Mouse (Mus musculus): ENCODE measurements around the gene Gm5741.

GRCm38 (mm10) chr8:85036718-85037365 is 30.9 kb downstream of the Gm5741 start, which contains the start of gene Tnpo2:
- TF ChIP-seq CTCF (IDR thresholded peaks at IDR 0.05; ENCODE audit: extremely low read depth, insufficient read depth, insufficient read length, insufficient replicate concordance) (no peak), POLR2A (IDR thresholded peaks at IDR 0.05; ENCODE audit: low read depth, low read length) (no peak)

Measured in spleen, adult 2 months (tissue).